25 mouse cellular contexts compared by ENCODE assay signal in the genomic region with DNA sequence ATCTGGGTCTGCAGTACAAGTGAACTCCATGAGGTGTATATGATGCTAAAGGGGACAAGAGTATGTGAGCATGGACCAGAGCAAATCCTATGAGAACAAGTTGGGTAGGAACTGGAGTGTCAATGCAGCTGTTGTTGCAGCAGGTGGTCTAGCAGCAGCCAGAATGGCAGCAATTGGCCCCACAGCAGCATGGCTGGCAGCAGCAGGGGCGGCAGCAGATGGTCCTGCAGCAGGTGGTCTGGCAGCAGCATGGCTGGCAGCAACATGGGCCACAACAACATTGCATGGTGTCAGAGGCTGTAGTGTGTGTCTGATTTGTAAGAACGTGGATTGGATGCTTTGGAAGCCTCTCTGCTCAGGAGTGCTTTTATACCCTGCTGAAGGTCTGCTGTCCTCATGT. TPM values are rescaled to one million over a fixed set of nuclear protein-coding genes. Genes with fewer than 3 reads are reported as not detected.
DNase-seq lines count a peak whose midpoint lies in the region; ATAC-seq lines count a peak whose summit lies in the region.
"Had no signal": no experiment of that assay in that cellular context is flagged by ENCODE, and none has a peak within 500 bp of the region (broad histone marks: within the 10 kb centered on the region; RNA-seq: fewer than 3 reads in every experiment).

No protein-coding gene starts in this region.

- H3K27me3 ChIP-seq in liver, embryonic 11.5 days (replicated peaks; ENCODE audit: control insufficient read depth, insufficient read depth, low read length): no peaks in the 10 kb centered on the region
- H3K27me3 ChIP-seq: embryonic facial prominence, embryonic 12.5 days; forebrain, embryonic 15.5 days; heart, embryonic 15.5 days; hindbrain, embryonic 13.5 days had no signal

- no peak overlapping the region for H3K4me2 ChIP-seq in liver, embryonic 11.5 days
- H3K4me2 ChIP-seq: embryonic facial prominence, embryonic 12.5 days; forebrain, embryonic 15.5 days; heart, embryonic 11.5 days; heart, embryonic 15.5 days; hindbrain, embryonic 13.5 days had no signal

- no peak overlapping the region for H3K4me3 ChIP-seq in liver, embryonic 11.5 days (ENCODE audit: low read depth, low read length)
- H3K4me3 ChIP-seq: embryonic facial prominence, embryonic 12.5 days; forebrain, embryonic 15.5 days; heart, adult 2 months; heart, embryonic 15.5 days; hindbrain, embryonic 13.5 days had no signal

- no peaks in the 10 kb centered on the region for H3K9me3 ChIP-seq in liver, embryonic 11.5 days (ENCODE audit: control insufficient read depth, low read length)
- H3K9me3 ChIP-seq: embryonic facial prominence, embryonic 12.5 days; forebrain, embryonic 15.5 days; heart, embryonic 15.5 days; hindbrain, embryonic 13.5 days had no signal

- no peak for ATAC-seq in liver, embryonic 11.5 days (replicated peaks; ENCODE audit: low FRiP score)
- ATAC-seq: CD4-positive, CD25-positive, alpha-beta regulatory T cell, adult 4 months; forebrain, embryonic 15.5 days; hindbrain, postnatal 0 days had no signal

- H3K27ac ChIP-seq in liver, embryonic 11.5 days (ENCODE audit: low read depth, low read length): no peak overlapping the region
- H3K27ac ChIP-seq: embryonic facial prominence, embryonic 12.5 days; forebrain, embryonic 15.5 days; heart, adult 2 months; heart, embryonic 15.5 days; hindbrain, embryonic 13.5 days; hindbrain, postnatal 0 days had no signal

- H3K4me1 ChIP-seq in liver, embryonic 11.5 days (replicated peaks; ENCODE audit: control insufficient read depth, insufficient read depth, low read length): no peaks in the 10 kb centered on the region
- H3K4me1 ChIP-seq: embryonic facial prominence, embryonic 12.5 days; forebrain, embryonic 15.5 days; heart, embryonic 15.5 days; hindbrain, embryonic 13.5 days had no signal

- intact Hi-C loops in left cerebral cortex, postnatal 4 days (cut with DNase I): loop anchor here (5.0 kb wide), 1 partner anchor 37 kb away; no protein-coding TSS in a partner anchor
- intact Hi-C loops in left cerebral cortex, postnatal 25 days (cut with DNase I): loop anchor here (1.0 kb wide), 1 partner anchor 39 kb away; no protein-coding TSS in a partner anchor

- WGBS in liver, embryonic 11.5 days: 57% methylated on average over 2 of the region's 2 CpGs

- H3K36me3 ChIP-seq in liver, embryonic 11.5 days (ENCODE audit: control insufficient read depth, insufficient read depth, low read length): no peaks in the 10 kb centered on the region
- H3K36me3 ChIP-seq: embryonic facial prominence, embryonic 12.5 days; forebrain, embryonic 15.5 days; G1E; heart, embryonic 15.5 days; hindbrain, embryonic 13.5 days had no signal

- DNase-seq in adrenal gland, postnatal 25 days: peak; percentile 2
- DNase-seq in adrenal gland, postnatal 4 days (ENCODE audit: low spot score in 2 of 2): no peak
- DNase-seq in left cerebral cortex, postnatal 4 days: peak; percentile 59
- no peak for DNase-seq in left cerebral cortex, postnatal 25 days (ENCODE audit: low spot score in 2 of 2)
- DNase-seq in cerebellum, postnatal 25 days: peak; percentile 20 to 39
- DNase-seq in liver, embryonic 11.5 days (ENCODE audit: low spot score): no peak
- no peak for DNase-seq in kidney, adult 8-10 months
- DNase-seq: adrenal gland, adult 8-10 months; B cell, adult 2 months; gastrocnemius, postnatal 36 days; heart, adult 2 months; heart, postnatal 14 days had no signal

- no peak overlapping the region for H3K9ac ChIP-seq in liver, embryonic 11.5 days (ENCODE audit: low read depth, low read length)
- H3K9ac ChIP-seq: embryonic facial prominence, embryonic 12.5 days; forebrain, embryonic 15.5 days; heart, embryonic 15.5 days; hindbrain, embryonic 13.5 days had no signal

RNA-seq across cellular contexts. Expression of gene Gm14180, which starts 10.0 kb away (rescaled TPM):
- total RNA-seq in adrenal gland, postnatal 25 days (2021): not detected in 2 replicates
- total RNA-seq in adrenal gland, postnatal 4 days (2021): not detected
- not detected for total RNA-seq in left cerebral cortex, postnatal 4 days (2021)
- not detected for total RNA-seq in left cerebral cortex, postnatal 25 days (2021)
- polyA plus RNA-seq in liver, embryonic 11.5 days (2014; fragmentation: Nextera tagmentation; extraction: Ambion mirVana): not detected in 2 replicates
- total RNA-seq: adrenal gland, adult 8-10 months; G1E; gastrocnemius, adult 8-10 months; gastrocnemius, postnatal 36 days; heart, adult 2 months; heart, postnatal 14 days; hematopoietic stem cell, adult 5-6 weeks; hindbrain, postnatal 0 days had no signal
- polyA plus RNA-seq: CD4-positive, CD25-positive, alpha-beta regulatory T cell, adult 4 months; cortical plate, adult 2 months; embryonic facial prominence, embryonic 12.5 days; forebrain, embryonic 11.5 days; forebrain, embryonic 15.5 days; G1E; heart, adult 2 months; heart, embryonic 11.5 days; heart, embryonic 15.5 days; hindbrain, embryonic 13.5 days; hindbrain, postnatal 0 days; intestine, embryonic 14.5 days had no signal

RNA-seq across cellular contexts. Expression of gene Gm14190, which starts 33.5 kb away (rescaled TPM):
- total RNA-seq in adrenal gland, postnatal 25 days (2021): not detected in 2 replicates
- not detected for total RNA-seq in adrenal gland, postnatal 4 days (2021)
- total RNA-seq in left cerebral cortex, postnatal 4 days (2021): not detected
- not detected for total RNA-seq in left cerebral cortex, postnatal 25 days (2021)
- polyA plus RNA-seq in liver, embryonic 11.5 days (2014; fragmentation: Nextera tagmentation; extraction: Ambion mirVana): not detected in 2 replicates
- total RNA-seq: adrenal gland, adult 8-10 months; G1E; gastrocnemius, adult 8-10 months; gastrocnemius, postnatal 36 days; heart, adult 2 months; heart, postnatal 14 days; hematopoietic stem cell, adult 5-6 weeks; hindbrain, postnatal 0 days had no signal
- polyA plus RNA-seq: CD4-positive, CD25-positive, alpha-beta regulatory T cell, adult 4 months; cortical plate, adult 2 months; embryonic facial prominence, embryonic 12.5 days; forebrain, embryonic 11.5 days; forebrain, embryonic 15.5 days; G1E; heart, adult 2 months; heart, embryonic 11.5 days; heart, embryonic 15.5 days; hindbrain, embryonic 13.5 days; hindbrain, postnatal 0 days; intestine, embryonic 14.5 days had no signal

RNA-seq across cellular contexts. Expression of gene Gm11595, which starts 48.7 kb away (rescaled TPM):
- not detected in 2 replicates for total RNA-seq in adrenal gland, postnatal 25 days (2021)
- not detected for total RNA-seq in adrenal gland, postnatal 4 days (2021)
- total RNA-seq in left cerebral cortex, postnatal 4 days (2021): not detected
- not detected for total RNA-seq in left cerebral cortex, postnatal 25 days (2021)
- polyA plus RNA-seq in liver, embryonic 11.5 days (2014; fragmentation: Nextera tagmentation; extraction: Ambion mirVana): not detected in 2 replicates
- total RNA-seq: adrenal gland, adult 8-10 months; G1E; gastrocnemius, adult 8-10 months; gastrocnemius, postnatal 36 days; heart, adult 2 months; heart, postnatal 14 days; hematopoietic stem cell, adult 5-6 weeks; hindbrain, postnatal 0 days had no signal
- polyA plus RNA-seq: CD4-positive, CD25-positive, alpha-beta regulatory T cell, adult 4 months; cortical plate, adult 2 months; embryonic facial prominence, embryonic 12.5 days; forebrain, embryonic 11.5 days; forebrain, embryonic 15.5 days; G1E; heart, adult 2 months; heart, embryonic 11.5 days; heart, embryonic 15.5 days; hindbrain, embryonic 13.5 days; hindbrain, postnatal 0 days; intestine, embryonic 14.5 days had no signal

RNA-seq across cellular contexts. Expression of gene Krtap4-8, which starts 56.4 kb away (rescaled TPM):
- not detected in 2 replicates for total RNA-seq in adrenal gland, postnatal 25 days (2021)
- not detected for total RNA-seq in adrenal gland, postnatal 4 days (2021)
- not detected for total RNA-seq in left cerebral cortex, postnatal 4 days (2021)
- total RNA-seq in left cerebral cortex, postnatal 25 days (2021): not detected
- polyA plus RNA-seq in liver, embryonic 11.5 days (2014; fragmentation: Nextera tagmentation; extraction: Ambion mirVana): not detected in 2 replicates
- total RNA-seq: adrenal gland, adult 8-10 months; gastrocnemius, adult 8-10 months; gastrocnemius, postnatal 36 days; heart, adult 2 months; heart, postnatal 14 days; hematopoietic stem cell, adult 5-6 weeks; hindbrain, postnatal 0 days had no signal
- polyA plus RNA-seq: CD4-positive, CD25-positive, alpha-beta regulatory T cell, adult 4 months; cortical plate, adult 2 months; embryonic facial prominence, embryonic 12.5 days; forebrain, embryonic 11.5 days; forebrain, embryonic 15.5 days; G1E; heart, adult 2 months; heart, embryonic 11.5 days; heart, embryonic 15.5 days; hindbrain, embryonic 13.5 days; hindbrain, postnatal 0 days; intestine, embryonic 14.5 days had no signal

RNA-seq across cellular contexts. Expression of gene Krtap4-6, which starts 58.3 kb away (rescaled TPM):
- total RNA-seq in adrenal gland, postnatal 25 days (2021): not detected in 2 replicates
- total RNA-seq in adrenal gland, postnatal 4 days (2021): not detected
- not detected for total RNA-seq in left cerebral cortex, postnatal 4 days (2021)
- not detected for total RNA-seq in left cerebral cortex, postnatal 25 days (2021)
- polyA plus RNA-seq in liver, embryonic 11.5 days (2014; fragmentation: Nextera tagmentation; extraction: Ambion mirVana): not detected in 2 replicates
- total RNA-seq: adrenal gland, adult 8-10 months; G1E; gastrocnemius, adult 8-10 months; gastrocnemius, postnatal 36 days; heart, adult 2 months; heart, postnatal 14 days; hematopoietic stem cell, adult 5-6 weeks; hindbrain, postnatal 0 days had no signal
- polyA plus RNA-seq: CD4-positive, CD25-positive, alpha-beta regulatory T cell, adult 4 months; cortical plate, adult 2 months; embryonic facial prominence, embryonic 12.5 days; forebrain, embryonic 11.5 days; forebrain, embryonic 15.5 days; G1E; heart, adult 2 months; heart, embryonic 11.5 days; heart, embryonic 15.5 days; hindbrain, embryonic 13.5 days; hindbrain, postnatal 0 days; intestine, embryonic 14.5 days had no signal

Comparison
In these comparisons a context has a peak if more than half of its experiments do, and no peak if none do; other contexts are left out.
1. DNase-seq: peak in adrenal gland, postnatal 25 days (single experiment), left cerebral cortex, postnatal 4 days (single experiment) and cerebellum, postnatal 25 days (2 of 2); none in adrenal gland, postnatal 4 days (0 of 2), left cerebral cortex, postnatal 25 days (0 of 2), liver, embryonic 11.5 days (single experiment) and kidney, adult 8-10 months (0 of 2).